Mouse (Mus musculus) bone marrow macrophage, adult 2 months (primary cell): ENCODE measurements around the gene St7. TPM values are rescaled to one million over a fixed set of nuclear protein-coding genes. Genes with fewer than 3 reads are reported as not detected.

Experiments used
- H3K27ac ChIP-seq: 2 replicates; pipeline ENCODE4 v1.5.1; 2012; ENCODE audit warnings: low read depth, low read length; ENCODE audit not compliant: insufficient read depth
- H3K4me1 ChIP-seq: 2 replicates; pipeline ENCODE4 v1.6.1; 2012; ENCODE audit warnings: low read length; ENCODE audit not compliant: control insufficient read depth, insufficient read depth
- H3K4me3 ChIP-seq: 2 replicates; pipeline ENCODE4 v1.5.1; 2012; ENCODE audit warnings: mild to moderate bottlenecking, low read length, moderate library complexity; ENCODE audit not compliant: insufficient read depth
- CTCF ChIP-seq: IDR thresholded peaks from 2 replicates; pipeline ENCODE4 v1.5.1; 2012; ENCODE audit warnings: low read depth, mild to moderate bottlenecking, low read length, moderate library complexity
- POLR2A ChIP-seq: IDR thresholded peaks from 2 replicates; pipeline ENCODE4 v1.6.1; 2012; ENCODE audit warnings: mild to moderate bottlenecking, low read depth, low read length, borderline replicate concordance
- polyA plus RNA-seq: library from polyadenylated mRNA; stranded (reverse); fragments of >200 nt; gene quantifications from 2 replicates; pipeline ENCODE4 v1.2.4, GENCODE M21; 2012; ENCODE audit not compliant: missing spikeins, insufficient read depth, insufficient read length

Gene St7
- polyA plus RNA-seq, 1 experiment = 5.3 TPM

DNA sequence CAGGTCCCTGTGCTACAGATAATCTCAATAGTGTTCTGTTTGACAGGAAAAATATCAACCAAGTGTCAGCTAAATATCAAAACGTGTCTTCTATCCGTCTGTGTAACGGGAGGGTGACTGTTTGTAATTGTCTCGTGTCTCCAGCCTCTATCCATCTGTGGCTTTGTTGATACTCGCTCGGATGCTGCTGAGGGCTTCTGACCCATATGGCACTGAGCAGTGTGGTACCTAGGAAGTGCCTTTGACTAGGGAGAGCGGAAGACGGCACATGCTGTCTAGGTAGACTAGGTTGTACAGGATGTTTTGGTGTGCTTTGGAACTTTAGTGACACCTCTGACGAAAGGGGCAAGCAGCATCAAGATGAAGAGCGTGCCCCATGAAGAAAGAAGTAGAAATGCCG lies 235.0 kb downstream of the St7 start:
- no peak for TF ChIP-seq POLR2A
- no peak for TF ChIP-seq CTCF
- Histone ChIP-seq H3K27ac (no peak overlapping the region), H3K4me3 (no peak overlapping the region), H3K4me1 (no peaks in the 10 kb centered on the region)

DNA sequence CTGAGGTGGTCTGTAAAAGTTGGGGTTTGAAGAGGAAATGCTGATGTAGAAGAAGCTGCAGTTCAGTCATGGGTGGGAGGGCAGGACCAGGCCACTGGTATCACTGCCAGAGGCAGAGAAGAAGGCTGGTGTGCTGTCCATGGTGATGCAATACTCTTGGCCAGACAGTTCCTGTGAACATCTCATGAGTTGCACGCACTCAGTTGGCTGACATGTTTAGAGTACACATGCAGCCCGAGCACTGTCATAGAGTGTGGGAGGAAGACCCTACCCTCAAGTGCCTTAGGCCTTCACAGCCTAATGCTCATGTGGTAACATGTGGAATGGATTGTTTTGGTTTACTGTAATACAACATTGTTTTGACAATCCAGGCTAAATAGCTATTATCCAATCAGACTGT lies 238.5 kb downstream of the St7 start:
- TF ChIP-seq POLR2A (no peak), CTCF (no peak)
- Histone ChIP-seq H3K27ac (no peak overlapping the region), H3K4me1 (no peaks in the 10 kb centered on the region), H3K4me3 (no peak overlapping the region)

DNA sequence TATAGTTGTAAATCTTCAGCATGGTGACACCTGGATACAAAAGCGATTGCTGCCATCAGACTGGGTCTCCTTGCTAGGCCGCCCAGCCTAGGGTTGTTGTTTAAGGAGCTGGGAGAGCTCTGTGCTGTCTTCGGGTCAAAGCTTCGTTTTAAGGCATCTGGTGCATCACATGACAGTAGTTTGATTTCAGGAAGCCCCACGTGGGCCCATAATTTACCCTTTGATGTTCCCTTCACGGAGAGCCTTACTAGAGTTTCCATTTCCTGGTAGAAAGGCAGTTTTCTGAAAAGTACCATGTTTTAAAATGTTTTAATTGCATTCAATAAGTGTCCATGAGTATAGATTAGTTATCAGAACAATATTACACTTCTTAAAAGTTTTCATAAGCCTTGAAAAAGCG lies 239.1 kb downstream of the St7 start:
- Histone ChIP-seq H3K27ac (no peak overlapping the region), H3K4me1 (no peaks in the 10 kb centered on the region), H3K4me3 (no peak overlapping the region)
- TF ChIP-seq CTCF (no peak), POLR2A (no peak)

DNA sequence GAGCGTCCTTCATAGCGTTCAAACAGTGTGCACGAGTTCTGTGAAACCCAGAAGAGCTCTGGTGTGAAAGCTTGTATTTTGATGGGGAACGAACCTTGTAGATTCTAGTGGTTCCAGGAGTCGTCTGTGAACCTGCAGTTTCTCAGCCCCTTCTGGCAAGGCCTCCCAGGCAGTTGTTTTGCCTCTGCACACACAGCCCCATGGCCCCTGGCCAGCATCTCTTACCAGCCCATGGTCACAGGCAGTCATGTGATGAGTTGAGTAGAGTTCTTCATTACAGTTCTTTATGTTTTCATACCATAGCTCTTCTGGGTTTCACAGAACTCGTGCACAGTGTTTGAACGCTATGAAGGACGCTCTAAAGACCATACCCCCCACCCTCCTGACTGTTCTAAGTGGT lies 240.1 kb downstream of the St7 start:
- Histone ChIP-seq H3K4me1 (no peaks in the 10 kb centered on the region), H3K27ac (no peak overlapping the region), H3K4me3 (no peak overlapping the region)
- no peak for TF ChIP-seq POLR2A
- TF ChIP-seq CTCF = no peak

DNA sequence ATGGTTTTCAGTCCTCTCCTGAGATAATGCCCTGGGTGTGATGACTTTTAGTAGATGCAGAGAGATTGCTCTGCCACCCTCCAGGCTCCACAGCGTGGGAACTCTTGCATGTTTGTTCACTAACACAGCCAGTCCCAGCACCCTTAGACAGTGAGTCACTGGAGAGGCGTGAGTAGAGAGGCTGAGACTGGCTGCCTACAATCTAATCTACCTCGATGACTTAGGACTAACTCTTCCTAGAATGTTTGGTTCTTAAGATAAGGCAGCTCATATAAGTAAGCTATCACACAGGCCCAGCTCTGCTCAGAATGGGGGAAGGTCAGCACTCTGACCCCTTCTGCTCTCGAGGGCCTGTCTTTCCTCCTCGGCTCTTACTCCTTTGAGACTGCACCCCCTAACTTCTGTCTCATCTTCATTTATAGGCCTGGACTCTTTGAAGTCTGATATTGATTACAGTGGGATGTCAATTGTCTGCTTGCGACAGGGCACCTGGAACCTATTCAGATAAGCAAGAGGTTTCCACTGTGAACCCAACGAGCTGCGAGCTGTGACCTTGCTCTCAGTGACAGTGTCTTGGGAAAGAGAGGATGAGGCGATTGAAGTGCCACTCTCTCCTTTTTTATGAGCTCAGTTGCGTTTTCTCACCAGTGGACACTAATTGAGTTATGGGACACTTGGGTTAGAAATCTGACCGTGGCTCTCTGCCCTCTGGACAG lies 246.1 kb downstream of the St7 start:
- no peak overlapping the region for H3K4me3 ChIP-seq
- H3K4me1 ChIP-seq = no peaks in the 10 kb centered on the region
- H3K27ac ChIP-seq = no peak overlapping the region
- TF ChIP-seq POLR2A (no peak), CTCF (no peak)

DNA sequence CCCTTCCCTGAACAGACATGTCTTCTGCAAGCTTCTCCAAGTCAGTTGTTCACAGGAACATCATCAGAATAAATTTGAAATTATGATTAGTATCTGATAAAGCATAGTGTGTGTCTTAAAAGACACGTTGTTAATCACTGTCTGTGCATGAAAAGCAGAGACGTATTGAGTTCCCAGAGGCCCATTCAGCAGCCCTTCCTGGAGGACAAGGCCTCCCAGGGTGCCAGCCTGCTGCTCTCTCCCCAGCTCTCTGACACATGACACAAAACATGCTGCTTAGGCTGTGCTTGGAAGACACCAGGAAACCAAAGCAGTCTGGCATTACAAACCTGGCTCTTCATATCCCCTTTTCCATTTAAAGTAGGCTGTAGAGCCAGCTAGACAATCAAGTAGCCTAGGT lies 249.2 kb downstream of the St7 start:
- TF ChIP-seq POLR2A (no peak), CTCF (no peak)
- no peak overlapping the region for H3K4me3 ChIP-seq
- no peaks in the 10 kb centered on the region for H3K4me1 ChIP-seq
- H3K27ac ChIP-seq = no peak overlapping the region

DNA sequence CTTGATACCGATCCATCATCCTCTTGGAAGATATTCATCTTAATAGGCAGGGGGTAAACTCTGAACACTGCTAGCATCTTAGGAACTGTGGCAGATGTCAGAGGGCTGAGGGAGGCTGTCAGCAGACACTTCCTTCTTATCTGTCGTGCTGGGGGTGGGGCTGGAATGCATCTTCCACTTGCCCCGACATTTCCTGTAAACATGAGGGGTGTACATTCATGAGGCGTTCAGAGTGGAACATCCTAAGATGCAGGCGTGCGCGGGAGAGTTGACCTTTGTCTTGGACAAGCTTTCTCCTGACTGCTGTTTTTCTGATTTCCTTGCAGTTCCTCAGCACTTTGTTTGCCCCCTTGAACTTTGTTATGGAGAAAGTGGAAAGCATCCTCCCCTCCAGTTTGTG lies 249.6 kb downstream of the St7 start:
- TF ChIP-seq CTCF (no peak), POLR2A (no peak)
- H3K27ac ChIP-seq = no peak overlapping the region
- H3K4me3 ChIP-seq = no peak overlapping the region
- no peaks in the 10 kb centered on the region for H3K4me1 ChIP-seq

DNA sequence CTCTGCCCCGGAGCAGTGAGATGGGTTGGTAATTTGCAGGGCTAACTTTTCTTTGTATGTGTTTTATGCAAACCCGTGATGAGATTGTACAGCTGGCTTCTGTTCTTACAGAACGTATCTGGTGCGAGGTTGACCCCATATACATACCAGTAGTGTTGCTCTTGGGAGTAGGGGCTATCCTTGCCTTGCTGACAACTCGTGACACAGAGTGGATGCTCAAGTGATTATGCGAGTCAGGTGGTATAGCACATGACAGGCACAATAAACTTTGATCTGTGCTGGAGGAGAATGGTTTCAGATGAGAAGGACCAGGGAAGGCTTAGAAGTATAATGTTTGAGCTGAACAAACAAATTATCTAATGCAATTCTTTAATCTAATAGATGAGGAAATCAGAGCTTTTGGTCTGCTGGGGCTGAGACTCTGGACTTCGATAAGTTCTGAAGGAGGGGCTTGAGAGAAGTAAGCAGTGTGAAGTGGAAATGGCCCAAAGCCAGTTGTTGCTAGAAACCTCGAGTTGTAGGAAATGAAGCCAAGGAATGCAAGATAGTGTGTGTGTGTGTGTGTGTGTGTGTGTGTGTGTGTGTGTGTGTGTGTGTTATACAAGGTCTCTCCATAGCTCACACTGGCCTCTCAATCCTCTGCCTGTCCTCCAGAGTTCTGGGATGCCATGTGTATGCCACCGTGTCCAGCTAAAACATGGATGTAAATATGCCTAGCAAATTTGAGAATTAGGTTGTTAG lies 251.3 kb downstream of the St7 start:
- TF ChIP-seq CTCF = no peak
- TF ChIP-seq POLR2A = no peak

DNA sequence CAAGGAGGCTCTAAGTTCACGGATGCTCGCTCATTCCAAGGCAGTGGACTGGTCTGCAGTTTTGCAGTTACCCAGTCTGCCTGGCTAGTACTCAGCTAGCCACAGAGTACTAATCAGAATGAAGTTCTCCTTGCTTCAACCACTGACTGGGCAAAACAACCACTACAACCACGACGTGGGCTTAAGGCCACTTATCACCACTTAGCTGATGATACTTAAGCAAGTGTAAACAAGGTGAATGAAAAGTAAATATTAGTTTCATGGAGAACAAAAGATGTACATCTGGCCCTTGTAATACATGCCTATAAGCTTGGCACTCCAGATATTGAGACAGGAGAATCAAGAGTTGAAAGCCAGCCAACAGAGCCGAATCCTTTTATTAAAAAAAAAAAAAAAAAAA lies 253.7 kb downstream of the St7 start:
- H3K27ac ChIP-seq = no peak overlapping the region
- no peak overlapping the region for H3K4me3 ChIP-seq
- TF ChIP-seq POLR2A (no peak), CTCF (no peak)
- no peaks in the 10 kb centered on the region for H3K4me1 ChIP-seq

More for the DNA sequence above, 251.3 kb downstream of the St7 start:
- H3K4me1 ChIP-seq = no peaks in the 10 kb centered on the region
- no peak overlapping the region for H3K27ac ChIP-seq
- no peak overlapping the region for H3K4me3 ChIP-seq

DNA sequence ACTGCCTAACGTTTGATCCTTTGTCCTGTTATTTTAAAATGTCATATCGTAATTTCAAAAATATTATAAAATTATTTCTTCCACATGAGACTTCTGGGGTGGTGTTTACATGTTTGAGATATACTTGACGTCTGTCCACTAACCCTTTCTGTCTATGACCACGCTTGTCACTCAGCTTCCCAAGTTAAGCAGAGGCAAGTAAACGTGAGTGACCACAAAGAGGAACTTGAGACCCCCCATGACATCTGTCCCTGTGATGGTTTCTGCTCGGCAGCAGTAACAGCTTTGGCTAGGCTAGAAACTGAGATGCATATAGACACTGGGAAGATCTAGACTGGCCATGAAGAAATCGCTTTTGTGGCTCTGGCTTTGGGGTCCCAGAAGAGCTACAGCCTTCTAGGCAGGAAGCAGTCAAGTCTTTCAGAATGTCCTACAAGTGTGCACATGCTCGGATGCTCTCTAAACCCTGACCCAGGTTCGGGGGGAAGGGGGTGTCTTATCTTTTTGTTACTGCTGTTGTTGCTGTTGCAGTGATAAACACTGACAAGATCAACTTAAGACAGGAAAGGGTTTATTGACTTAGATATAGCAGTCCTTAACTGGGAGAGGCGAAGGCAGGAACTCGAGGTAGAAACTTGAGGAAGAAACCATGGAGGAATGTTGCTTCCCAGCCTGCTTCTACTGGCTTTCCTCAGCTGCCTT lies 254.5 kb downstream of the St7 start:
- Histone ChIP-seq H3K27ac (no peak overlapping the region), H3K4me1 (no peaks in the 10 kb centered on the region), H3K4me3 (no peak overlapping the region)
- TF ChIP-seq POLR2A (no peak), CTCF (no peak)
